Mouse (Mus musculus) intestine, embryonic 14.5 days (tissue): ENCODE measurements around the gene Cpne6. TPM values are rescaled to one million over a fixed set of nuclear protein-coding genes. Genes with fewer than 3 reads are reported as not detected.

Experiments used
- ATAC-seq: fragments of 200-750 bp; cut with Nextera tagmentation; replicated peaks from 2 replicates; pipeline ENCODE4 v1.8.0; 2017; ENCODE audit warnings: low read depth, moderate number of reproducible peaks, moderate TSS enrichment, moderate library complexity; ENCODE audit not compliant: low FRiP score, low TSS enrichment
- DNase-seq: peaks from one replicate; pipeline ENCODE4 v3.0.0-alpha.2; 2018; ENCODE audit warnings: low spot score
- H3K27ac ChIP-seq: fragments of 300-500 bp; sonication (generic); 2 replicates; pipeline ENCODE4 v1.5.1; 2014; ENCODE audit warnings: low read depth, mild to moderate bottlenecking, control low read depth
- H3K27me3 ChIP-seq: fragments of 300-500 bp; sonication (generic); replicated peaks from 2 replicates; pipeline ENCODE4 v1.6.1; 2014; ENCODE audit warnings: low read length, control low read depth; ENCODE audit not compliant: control insufficient read depth, insufficient read depth
- H3K36me3 ChIP-seq: fragments of 300-500 bp; sonication (generic); 2 replicates; pipeline ENCODE4 v1.6.1; 2014; ENCODE audit warnings: low read length, control low read depth; ENCODE audit not compliant: control insufficient read depth, insufficient read depth
- H3K4me1 ChIP-seq: fragments of 300-500 bp; sonication (generic); replicated peaks from 2 replicates; pipeline ENCODE4 v1.6.1; 2014; ENCODE audit warnings: low read length, control low read depth, mixed read lengths; ENCODE audit not compliant: control insufficient read depth, insufficient read depth
- H3K4me2 ChIP-seq: fragments of 300-500 bp; sonication (generic); 2 replicates; pipeline ENCODE4 v1.6.1; 2014; ENCODE audit warnings: low read length
- H3K4me3 ChIP-seq: fragments of 300-500 bp; sonication (generic); 2 replicates; pipeline ENCODE4 v1.5.1; 2014; ENCODE audit warnings: low read depth, low read length, control low read depth, mixed read lengths
- H3K9ac ChIP-seq: fragments of 300-500 bp; sonication (generic); 2 replicates; pipeline ENCODE4 v1.6.1; 2014; ENCODE audit warnings: mild to moderate bottlenecking, low read length
- H3K9me3 ChIP-seq: fragments of 300-500 bp; sonication (generic); 2 replicates; pipeline ENCODE4 v1.6.1; 2016; ENCODE audit warnings: low read length, control low read depth; ENCODE audit not compliant: control insufficient read depth
- WGBS: fragments of 180-500 bp; shearing (Covaris S2); extraction: QIAGEN DNeasy Blood & Tissue Kit; methylation state at CpG from one replicate; pipeline ENCODE4 v1.1.7; 2014; 5-methylcytosine and 5-hydroxymethylcytosine counted together
- polyA plus RNA-seq: library from polyadenylated mRNA; unstranded; fragments of >200 nt; fragmentation: Nextera tagmentation; extraction: Ambion mirVana; gene quantifications from 2 replicates; pipeline ENCODE4 v1.2.1, GENCODE M21; 2014

Gene Cpne6
- polyA plus RNA-seq, 1 experiment from 2014 or later = 0.37 TPM

DNA sequence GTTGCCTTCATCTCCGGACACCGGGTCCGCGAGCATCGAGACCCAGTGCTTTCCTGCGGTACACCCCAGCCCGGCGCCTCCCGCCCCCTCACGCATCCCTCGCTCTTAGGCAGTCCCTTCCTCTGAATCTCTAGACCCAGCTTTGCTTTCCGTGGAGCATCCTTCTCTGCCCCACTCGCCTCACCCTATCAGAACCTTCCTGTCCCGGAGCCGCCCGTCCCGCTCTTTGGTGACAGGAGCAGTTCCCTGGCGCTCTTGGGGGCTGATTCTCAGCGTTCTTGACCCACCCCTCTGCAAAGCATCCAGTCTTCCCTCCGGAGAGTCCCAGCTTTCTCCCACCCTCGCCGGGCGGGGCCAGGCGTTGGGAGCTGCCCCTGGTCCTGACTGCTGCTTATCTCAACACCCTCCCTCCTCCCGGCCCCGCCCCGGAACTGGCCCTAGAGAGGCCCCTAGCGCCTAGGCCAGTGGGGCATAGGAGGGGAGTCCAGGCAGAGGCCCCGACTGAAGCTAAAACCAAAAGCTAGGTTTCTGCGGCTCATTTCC is 18.9 kb upstream of the Cpne6 start:
- H3K36me3 ChIP-seq = peaks cover 26% of the 10 kb centered on the region
- peak overlapping the region; percentile 5; the same call in 1 of the 2 replicates for H3K27ac ChIP-seq
- peak overlapping the region; percentile 61 for H3K4me3 ChIP-seq
- peak overlapping the region; percentile 54 for H3K9ac ChIP-seq
- under 1% methylated on average over 30 of the region's 30 CpGs for WGBS
- no peaks in the 10 kb centered on the region; the same call in 1 of the 2 replicates for H3K4me1 ChIP-seq
- no peaks in the 10 kb centered on the region for H3K9me3 ChIP-seq
- peak; percentile 72 for ATAC-seq
- DNase-seq = peak; percentile 84
- H3K27me3 ChIP-seq = no peaks in the 10 kb centered on the region
- H3K4me2 ChIP-seq = peak overlapping the region; percentile 74

DNA sequence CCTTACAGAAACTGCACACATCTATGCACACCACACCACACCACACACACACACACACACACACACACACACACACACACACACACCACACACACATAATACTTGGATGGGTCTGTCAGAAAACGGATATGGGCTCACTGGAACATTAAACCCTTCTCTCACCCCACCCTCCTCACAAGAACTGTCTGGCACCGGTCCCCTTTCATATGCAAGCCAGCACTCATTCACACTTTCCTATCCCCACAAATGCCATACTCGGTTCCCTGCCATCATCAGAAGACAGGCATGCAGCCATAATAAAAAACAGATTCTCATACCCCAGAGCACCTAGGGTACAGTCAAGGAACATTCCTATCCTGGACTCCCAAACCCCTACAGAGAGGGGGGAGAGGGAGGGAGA is 18.1 kb upstream of the Cpne6 start:
- H3K36me3 ChIP-seq = peaks cover 19% of the 10 kb centered on the region

GRCm38 (mm10) chr14:55495509-55496240 is 14.6 kb upstream of the Cpne6 start:
- Histone ChIP-seq H3K9ac (no peak overlapping the region), H3K27ac (no peak overlapping the region), H3K4me3 (no peak overlapping the region), H3K27me3 (no peaks in the 10 kb centered on the region), H3K9me3 (no peaks in the 10 kb centered on the region), H3K4me2 (no peak overlapping the region), H3K36me3 (no peaks in the 10 kb centered on the region), H3K4me1 (no peaks in the 10 kb centered on the region; the same call in 1 of the 2 replicates)
- DNase-seq (no peak), ATAC-seq (no peak)
- WGBS = 73% methylated on average over 19 of the region's 20 CpGs

More for the DNA sequence above, 18.1 kb upstream of the Cpne6 start:
- H3K4me1 ChIP-seq = no peaks in the 10 kb centered on the region; the same call in 1 of the 2 replicates
- no peaks in the 10 kb centered on the region for H3K27me3 ChIP-seq
- 43% methylated on average over 3 of the region's 3 CpGs for WGBS
- ATAC-seq (no peak), DNase-seq (no peak)
- no peaks in the 10 kb centered on the region for H3K9me3 ChIP-seq
- H3K4me3 ChIP-seq = no peak overlapping the region
- H3K27ac ChIP-seq = no peak overlapping the region
- no peak overlapping the region for H3K4me2 ChIP-seq
- H3K9ac ChIP-seq = no peak overlapping the region

- peak; percentile 24 for ATAC-seq
- H3K4me3 ChIP-seq = no peak overlapping the region
- no peak for DNase-seq
- H3K27me3 ChIP-seq = no peaks in the 10 kb centered on the region
- no peak overlapping the region for H3K4me2 ChIP-seq
- WGBS = 64% methylated on average over 16 of the region's 16 CpGs
- no peaks in the 10 kb centered on the region for H3K9me3 ChIP-seq
- no peak overlapping the region for H3K9ac ChIP-seq
- H3K4me1 ChIP-seq = no peaks in the 10 kb centered on the region; the same call in 1 of the 2 replicates
- H3K36me3 ChIP-seq = no peaks in the 10 kb centered on the region
- no peak overlapping the region for H3K27ac ChIP-seq
Observed at GRCm38 (mm10) chr14:55496761-55497448, 13.3 kb upstream of the Cpne6 start.

GRCm38 (mm10) chr14:55497449-55497821 is 12.8 kb upstream of the Cpne6 start:
- ATAC-seq (peak; percentile 62), DNase-seq (peak; percentile 97)
- Histone ChIP-seq H3K27ac (no peak overlapping the region), H3K9me3 (no peaks in the 10 kb centered on the region), H3K9ac (no peak overlapping the region), H3K27me3 (no peaks in the 10 kb centered on the region), H3K36me3 (no peaks in the 10 kb centered on the region), H3K4me3 (no peak overlapping the region), H3K4me1 (no peaks in the 10 kb centered on the region), H3K4me2 (peak overlapping the region; percentile 9; the same call in 1 of the 2 replicates)
- WGBS = 25% methylated on average over 6 of the region's 6 CpGs

DNA sequence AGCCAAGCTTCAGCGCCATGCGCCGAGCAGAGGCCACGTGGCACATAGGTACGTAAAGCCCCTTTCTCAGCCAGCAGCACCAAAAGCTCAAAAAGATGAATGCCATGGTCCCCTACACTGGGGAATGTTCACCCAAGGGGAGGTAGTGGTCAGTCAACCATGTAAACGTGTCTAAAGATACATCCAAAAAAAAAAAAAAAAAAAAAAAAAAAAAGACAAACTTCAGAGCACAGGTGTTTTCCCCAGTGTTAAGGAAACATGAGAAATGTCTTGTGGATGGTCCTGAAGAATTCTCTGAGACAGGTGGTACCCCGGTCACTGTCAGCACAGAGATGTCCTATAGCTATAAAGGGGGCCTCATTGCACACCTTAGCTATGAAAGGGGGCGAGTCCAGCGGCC is 4.6 kb upstream of the Cpne6 start:
- 80% methylated on average over 9 of the region's 9 CpGs for WGBS
- no peak for DNase-seq
- no peak overlapping the region for H3K9ac ChIP-seq
- H3K36me3 ChIP-seq = no peaks in the 10 kb centered on the region
- no peaks in the 10 kb centered on the region for H3K27me3 ChIP-seq
- no peak for ATAC-seq
- H3K4me2 ChIP-seq = no peak overlapping the region
- no peaks in the 10 kb centered on the region for H3K9me3 ChIP-seq
- no peak overlapping the region for H3K27ac ChIP-seq
- 0 out of 2 replicates have a peak, but pooled peaks cover 1% of the 10 kb centered on the region for H3K4me1 ChIP-seq
- H3K4me3 ChIP-seq = no peak overlapping the region

GRCm38 (mm10) chr14:55507801-55508200 is 2.4 kb upstream of the Cpne6 start:
- no peak for DNase-seq
- 53% methylated on average over 7 of the region's 7 CpGs for WGBS
- Histone ChIP-seq H3K4me1 (0 out of 2 replicates have a peak, but pooled peaks cover 3% of the 10 kb centered on the region), H3K9ac (no peak overlapping the region), H3K9me3 (no peaks in the 10 kb centered on the region), H3K27me3 (no peaks in the 10 kb centered on the region), H3K36me3 (no peaks in the 10 kb centered on the region), H3K4me3 (no peak overlapping the region), H3K27ac (no peak overlapping the region), H3K4me2 (no peak overlapping the region)
- ATAC-seq = no peak

DNA sequence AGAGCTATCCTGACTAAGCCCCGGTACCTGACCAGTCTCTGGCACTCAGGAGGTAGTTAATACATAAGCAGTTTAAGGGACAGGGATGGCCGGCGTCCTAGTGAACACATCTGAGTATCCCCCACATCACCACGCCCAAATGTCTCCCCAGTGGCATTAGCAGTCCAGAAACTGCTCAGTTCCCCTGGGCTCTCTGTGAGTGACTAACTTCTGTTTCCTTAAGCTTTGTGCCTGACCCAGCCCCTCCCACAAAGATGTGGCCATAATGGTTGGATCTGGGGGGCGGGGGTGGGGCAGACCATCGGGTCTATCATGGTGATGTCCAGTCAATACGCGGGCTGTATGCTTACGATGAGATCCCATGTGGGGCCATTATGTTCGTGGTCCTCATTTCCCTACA is 705 bp upstream of the Cpne6 start:
- ATAC-seq (no peak), DNase-seq (no peak)
- H3K27ac ChIP-seq = no peak overlapping the region
- 80% methylated on average over 10 of the region's 10 CpGs for WGBS
- H3K27me3 ChIP-seq = no peaks in the 10 kb centered on the region
- H3K4me3 ChIP-seq = no peak overlapping the region
- no peaks in the 10 kb centered on the region for H3K36me3 ChIP-seq
- no peaks in the 10 kb centered on the region for H3K9me3 ChIP-seq
- H3K4me2 ChIP-seq = no peak overlapping the region
- 0 out of 2 replicates have a peak, but pooled peaks cover 3% of the 10 kb centered on the region for H3K4me1 ChIP-seq
- H3K9ac ChIP-seq = no peak overlapping the region
